8 mouse cellular contexts compared by ENCODE assay signal in genomic region chr19:27429745-27430251, GRCm38 (mm10). TPM values are rescaled to one million over a fixed set of nuclear protein-coding genes. Genes with fewer than 3 reads are reported as not detected.
DNase-seq lines count a peak whose midpoint lies in the region; ATAC-seq and TF ChIP-seq lines count a peak whose summit lies in the region.

Gene Pum3, minus strand, starts transcription at chr19:27429825.

- peak within 1 kb of the TSS; percentile 78 for H3K4me2 ChIP-seq in embryonic facial prominence, embryonic 14.5 days (ENCODE audit: low read depth, low read length)
- H3K4me2 ChIP-seq in limb, embryonic 13.5 days (replicated peaks) = peak within 1 kb of the TSS; percentile 88
- H3K4me2 ChIP-seq in midbrain, embryonic 16.5 days (ENCODE audit: low read length) = peak within 1 kb of the TSS; percentile 97

- peak within 1 kb of the TSS; percentile 78 for H3K4me3 ChIP-seq in embryonic facial prominence, embryonic 14.5 days (ENCODE audit: low read depth, low read length)
- peak within 1 kb of the TSS; percentile 99 for H3K4me3 ChIP-seq in heart, adult 2 months
- H3K4me3 ChIP-seq in limb, embryonic 13.5 days = peak within 1 kb of the TSS; percentile 85
- peak within 1 kb of the TSS; percentile 90 for H3K4me3 ChIP-seq in midbrain, embryonic 16.5 days (ENCODE audit: low read depth, low read length)

- peaks cover 16% of the 10 kb centered on the region for H3K4me1 ChIP-seq in embryonic facial prominence, embryonic 14.5 days (ENCODE audit: control insufficient read depth, insufficient read depth, low read length)
- H3K4me1 ChIP-seq in heart, adult 2 months (ENCODE audit: control insufficient read depth, insufficient read depth, low read length) = peaks cover 2% of the 10 kb centered on the region
- H3K4me1 ChIP-seq in limb, embryonic 13.5 days = peaks cover 20% of the 10 kb centered on the region
- H3K4me1 ChIP-seq in midbrain, embryonic 16.5 days (ENCODE audit: control insufficient read depth, insufficient read depth, low read length) = peaks cover 16% of the 10 kb centered on the region

- no peaks in the 10 kb centered on the region; the same call in 1 of the 2 replicates for H3K79me2 ChIP-seq in heart, adult 2 months (replicated peaks; ENCODE audit: control insufficient read depth, insufficient read depth, low read length)

- TF ChIP-seq EP300 in heart, adult 2 months (IDR thresholded peaks at IDR 0.05; ENCODE audit: insufficient read depth, low read depth, low read length) = peak; percentile 98

- peak within 1 kb of the TSS; percentile 94 for H3K27ac ChIP-seq in embryonic facial prominence, embryonic 14.5 days (replicated peaks; ENCODE audit: low read depth, low read length)
- H3K27ac ChIP-seq in heart, adult 2 months = peak within 1 kb of the TSS; percentile 94
- H3K27ac ChIP-seq in limb, embryonic 13.5 days = peak within 1 kb of the TSS; percentile 95
- peak within 1 kb of the TSS; percentile 83 for H3K27ac ChIP-seq in midbrain, embryonic 16.5 days (ENCODE audit: low read length)

- no peaks in the 10 kb centered on the region for H3K9me3 ChIP-seq in embryonic facial prominence, embryonic 14.5 days (ENCODE audit: control insufficient read depth, low read length)
- H3K9me3 ChIP-seq in limb, embryonic 13.5 days = no peaks in the 10 kb centered on the region
- no peaks in the 10 kb centered on the region for H3K9me3 ChIP-seq in midbrain, embryonic 16.5 days (replicated peaks; ENCODE audit: control insufficient read depth, low read length, poor library complexity, severe bottlenecking)

- H3K36me3 ChIP-seq in embryonic facial prominence, embryonic 14.5 days (ENCODE audit: control insufficient read depth, insufficient read depth, low read length) = peaks cover 10% of the 10 kb centered on the region
- H3K36me3 ChIP-seq in heart, adult 2 months (ENCODE audit: control insufficient read depth, insufficient read depth, low read length) = no peaks in the 10 kb centered on the region
- H3K36me3 ChIP-seq in limb, embryonic 13.5 days = peaks cover 9% of the 10 kb centered on the region
- no peaks in the 10 kb centered on the region for H3K36me3 ChIP-seq in midbrain, embryonic 16.5 days (ENCODE audit: control insufficient read depth, insufficient read depth, low read length)

- TF ChIP-seq POLR2A in heart, adult 2 months (IDR thresholded peaks at IDR 0.05; ENCODE audit: insufficient read depth, low read depth, low read length) = peak; percentile 96

- H3K9ac ChIP-seq in embryonic facial prominence, embryonic 14.5 days (ENCODE audit: low read depth, low read length) = peak within 1 kb of the TSS; percentile 77
- peak within 1 kb of the TSS; percentile 79 for H3K9ac ChIP-seq in heart, adult 2 months (ENCODE audit: low read depth, low read length)
- H3K9ac ChIP-seq in limb, embryonic 13.5 days = peak within 1 kb of the TSS; percentile 82
- H3K9ac ChIP-seq in midbrain, embryonic 16.5 days (ENCODE audit: low read depth, low read length) = peak within 1 kb of the TSS; percentile 69

- WGBS in embryonic facial prominence, embryonic 14.5 days = under 1% methylated on average over 40 of the region's 40 CpGs
- WGBS in heart, adult 2 months = under 1% methylated on average over 40 of the region's 40 CpGs
- WGBS in limb, embryonic 13.5 days = under 1% methylated on average over 40 of the region's 40 CpGs
- under 1% methylated on average over 40 of the region's 40 CpGs for WGBS in midbrain, embryonic 16.5 days

- TF ChIP-seq CTCF in heart, adult 2 months (IDR thresholded peaks at IDR 0.05) = no peak

- peak; percentile 100 for DNase-seq in 3T3-L1 (ENCODE audit: low read depth, low spot score)
- DNase-seq in adrenal gland, postnatal 4 days (ENCODE audit: low spot score in 2 of 2) = peak; percentile 78 to 92
- peak; percentile 100 for DNase-seq in embryonic facial prominence, embryonic 14.5 days (ENCODE audit: low spot score)
- DNase-seq in heart, adult 2 months = peak; percentile 95 to 98
- peak; percentile 99 for DNase-seq in kidney, adult 8-10 months
- peak; percentile 85 to 94 for DNase-seq in spleen, postnatal 10 days (ENCODE audit: low spot score in 2 of 2)

- peak; percentile 97 for ATAC-seq in embryonic facial prominence, embryonic 14.5 days (ENCODE audit: low read depth)
- ATAC-seq in limb, embryonic 13.5 days (ENCODE audit: low FRiP score, low read depth) = peak; percentile 98
- ATAC-seq in midbrain, embryonic 16.5 days = peak; percentile 98

- H3K27me3 ChIP-seq in embryonic facial prominence, embryonic 14.5 days (replicated peaks; ENCODE audit: control insufficient read depth, insufficient read depth, low read length) = no peaks in the 10 kb centered on the region
- no peaks in the 10 kb centered on the region for H3K27me3 ChIP-seq in heart, adult 2 months (ENCODE audit: control insufficient read depth, insufficient read depth, low read length)
- H3K27me3 ChIP-seq in limb, embryonic 13.5 days = no peaks in the 10 kb centered on the region
- no peaks in the 10 kb centered on the region for H3K27me3 ChIP-seq in midbrain, embryonic 16.5 days (ENCODE audit: control insufficient read depth, insufficient read depth, low read depth, low read length)

- intact Hi-C loops in heart, adult 2 months (cut with DNase I) = loop anchor here (5.0 to 10.0 kb wide), 3 partner anchors 585 to 712 kb away; partner anchors contain the start of gene Rfx3

RNA-seq across cellular contexts. Expression of gene Pum3, which starts in this region (rescaled TPM):
- total RNA-seq in adrenal gland, postnatal 4 days (2021) = 100 to 1,000 TPM in 1 of 2 experiments, 10 to 100 TPM in 1; 91.8 to 100 TPM
- polyA plus RNA-seq in embryonic facial prominence, embryonic 14.5 days (2014; fragmentation: Nextera tagmentation; extraction: Ambion mirVana) = 63.9 and 72.4 TPM in 2 replicates
- 10 to 100 TPM; 30.9 to 33.7 TPM for total RNA-seq in heart, adult 2 months (2021)
- polyA plus RNA-seq in heart, adult 2 months (2012; rRNA removed) = 18.6 and 22.7 TPM in 2 replicates
- 74.6 and 75.7 TPM in 2 replicates for polyA plus RNA-seq in limb, embryonic 13.5 days (2015; fragmentation: Nextera tagmentation; extraction: Ambion mirVana)
- polyA plus RNA-seq in midbrain, embryonic 16.5 days (2015; fragmentation: Nextera tagmentation; extraction: Ambion mirVana) = 52.8 and 55.8 TPM in 2 replicates

Comparison
In these comparisons a context has a peak if more than half of its experiments do, and no peak if none do; other contexts are left out.
1. Peak in every context shown above with its lines: DNase-seq, ATAC-seq, H3K4me3 ChIP-seq and H3K27ac ChIP-seq.